Mouse (Mus musculus) natural killer cell, adult 2 months (primary cell): Measurements from ENCODE around the gene Ankrd24.
"Not testable (repeated sequence)": the region's sequence is repeated elsewhere in the genome, so short reads cannot be mapped to it uniquely, and the experiment has no call there.

ENCODE experiments used
- DNase-seq, 2 experiments: peaks; one replicate each; pipeline ENCODE4 v3.0.0; 2022; ENCODE audit warnings: low spot score in 2 of 2

Gene Ankrd24

GRCm38 (mm10) chr10:81605666-81605973, 22.7 kb upstream of the Ankrd24 start:
- no peak for DNase-seq

- peak; percentile 91 for DNase-seq
These were observed 22.2 kb upstream of the Ankrd24 start, which contains the start of gene BC025920 for GRCm38 (mm10) chr10:81605974-81606751. TSS of gene BC025920 (plus strand) at chr10:81606270.

- no peak for DNase-seq
These were observed 20.0 kb upstream of the Ankrd24 start for GRCm38 (mm10) chr10:81608308-81608707.

GRCm38 (mm10) chr10:81612779-81613178, 15.6 kb upstream of the Ankrd24 start:
- DNase-seq: no peak

- no peak for DNase-seq
These were observed 12.9 kb upstream of the Ankrd24 start for GRCm38 (mm10) chr10:81615486-81615885.

- DNase-seq: no peak
These were observed 8.4 kb upstream of the Ankrd24 start for GRCm38 (mm10) chr10:81619976-81620375.

- DNase-seq: no peak
These were observed 7.6 kb upstream of the Ankrd24 start for GRCm38 (mm10) chr10:81620786-81621185.

GRCm38 (mm10) chr10:81623441-81623840, 4.9 kb upstream of the Ankrd24 start:
- no peak for DNase-seq

- DNase-seq: no peak
These were observed 2.0 kb upstream of the Ankrd24 start for GRCm38 (mm10) chr10:81626101-81626993.

- peak; percentile 89 to 90 for DNase-seq
These were observed 1.1 kb upstream of the Ankrd24 start, which contains the start of gene Sirt6 for GRCm38 (mm10) chr10:81626994-81627835. TSS of gene Sirt6 (minus strand) at chr10:81627797.

GRCm38 (mm10) chr10:81627836-81628220, 512 bp upstream of the Ankrd24 start:
- no peak for DNase-seq

GRCm38 (mm10) chr10:81633253-81634099, 5.1 kb downstream of the Ankrd24 start:
- peak; percentile 67 to 80 for DNase-seq

- DNase-seq: no peak
These were observed 8.0 kb downstream of the Ankrd24 start for GRCm38 (mm10) chr10:81636338-81636737.

GRCm38 (mm10) chr10:81638101-81638500, 9.8 kb downstream of the Ankrd24 start:
- DNase-seq: no peak

- not testable (repeated sequence) for DNase-seq
These were observed 12.5 kb downstream of the Ankrd24 start for GRCm38 (mm10) chr10:81640825-81641224.

- no peak for DNase-seq
These were observed 13.2 kb downstream of the Ankrd24 start for GRCm38 (mm10) chr10:81641566-81641965.

GRCm38 (mm10) chr10:81641978-81642647, 13.8 kb downstream of the Ankrd24 start:
- DNase-seq: no peak

GRCm38 (mm10) chr10:81642648-81643448, 14.5 kb downstream of the Ankrd24 start:
- no peak for DNase-seq

- DNase-seq: peak; percentile 90 to 94
These were observed 15.2 kb downstream of the Ankrd24 start for GRCm38 (mm10) chr10:81643449-81644055.
